Mouse (Mus musculus): ENCODE results near the gene Top2b.

DNA sequence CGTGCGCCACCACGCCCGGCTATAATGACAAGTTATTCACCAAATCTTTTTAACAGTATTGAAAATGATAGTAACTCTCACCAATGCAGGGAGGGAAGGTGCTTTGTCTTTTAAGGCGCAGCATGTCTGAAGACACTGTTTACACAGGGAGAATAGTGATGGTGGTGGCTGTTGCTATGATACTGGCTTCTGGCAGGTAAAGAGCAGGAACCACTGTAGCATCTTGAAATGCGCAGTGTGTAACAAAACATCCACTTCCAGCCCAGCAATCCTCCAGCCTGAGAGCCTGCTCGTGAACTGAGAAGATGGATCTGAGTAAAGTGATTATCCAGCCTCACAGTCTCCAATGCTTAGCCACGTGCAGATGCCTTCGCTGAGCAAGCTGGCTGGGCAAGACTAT, 17.5 kb upstream of the Top2b start:
- TF ChIP-seq POLR2AphosphoS2 (IDR thresholded peaks at IDR 0.05; ENCODE audit: low read depth, low read length) (no peak), GABPA (IDR thresholded peaks at IDR 0.05; ENCODE audit: insufficient replicate concordance, low read depth, low read length) (no peak), SIN3A (IDR thresholded peaks at IDR 0.05; ENCODE audit: low read length) (no peak), CTCF (conservative IDR thresholded peaks at IDR 0.05 in 1 of 2, IDR thresholded peaks at IDR 0.05 in 1 of 2; ENCODE audit: low read depth in 2 of 2, low read length in 2 of 2) (no peak), MAZ (IDR thresholded peaks at IDR 0.05; ENCODE audit: low read depth, low read length) (no peak), EP300 (IDR thresholded peaks at IDR 0.05; ENCODE audit: low read length) (no peak), CHD2 (IDR thresholded peaks at IDR 0.05; ENCODE audit: low read length) (no peak), TCF12 (IDR thresholded peaks at IDR 0.05; ENCODE audit: low read depth, low read length) (no peak), ZC3H11A (IDR thresholded peaks at IDR 0.05; ENCODE audit: low read depth, low read length) (no peak), POLR2A (IDR thresholded peaks at IDR 0.05; ENCODE audit: low read depth, low read length) (no peak), MYC (IDR thresholded peaks at IDR 0.05; ENCODE audit: low read depth, low read length) (no peak)
